Comparison of ENCODE assay signal across 10 mouse cellular contexts in genomic region chr11:12299701-12300446, GRCm38 (mm10).
DNase-seq lines count a peak whose midpoint lies in the region; ATAC-seq and TF ChIP-seq lines count a peak whose summit lies in the region.
"Had no signal": no experiment of that assay in that cellular context is flagged by ENCODE, and none has a peak within 500 bp of the region (broad histone marks: within the 10 kb centered on the region; RNA-seq: fewer than 3 reads in every experiment).

No protein-coding gene starts in this region.

- no peak overlapping the region for H3K4me2 ChIP-seq in forebrain, postnatal 0 days (ENCODE audit: low read depth)
- no peak overlapping the region for H3K4me2 ChIP-seq in forebrain, embryonic 15.5 days (replicated peaks)
- no peak overlapping the region for H3K4me2 ChIP-seq in kidney, embryonic 16.5 days (replicated peaks; ENCODE audit: low read depth, low read length)
- no peak overlapping the region for H3K4me2 ChIP-seq in midbrain, embryonic 14.5 days (ENCODE audit: low read length)

- no peaks in the 10 kb centered on the region for H3K36me3 ChIP-seq in forebrain, postnatal 0 days (ENCODE audit: insufficient read depth)
- no peaks in the 10 kb centered on the region for H3K36me3 ChIP-seq in forebrain, embryonic 15.5 days
- no peaks in the 10 kb centered on the region for H3K36me3 ChIP-seq in kidney, embryonic 16.5 days (ENCODE audit: insufficient read depth, low read length)
- H3K36me3 ChIP-seq in midbrain, embryonic 14.5 days (ENCODE audit: control insufficient read depth, insufficient read depth, low read length), result no peaks in the 10 kb centered on the region
- H3K36me3 ChIP-seq: G1E had no signal

- H3K4me3 ChIP-seq in forebrain, postnatal 0 days (ENCODE audit: low read depth, low read length), result no peak overlapping the region
- H3K4me3 ChIP-seq in forebrain, embryonic 15.5 days, result no peak overlapping the region
- H3K4me3 ChIP-seq in kidney, embryonic 16.5 days (ENCODE audit: low read length), result no peak overlapping the region
- H3K4me3 ChIP-seq in midbrain, embryonic 14.5 days (replicated peaks; ENCODE audit: low read depth, low read length), result no peak overlapping the region

- 0 out of 2 replicates have a peak overlapping the region, but pooled peaks have one; percentile 21 for H3K27ac ChIP-seq in forebrain, postnatal 0 days (ENCODE audit: low read depth, low read length)
- H3K27ac ChIP-seq in forebrain, embryonic 15.5 days (replicated peaks), result no peak overlapping the region
- H3K27ac ChIP-seq in kidney, embryonic 16.5 days (ENCODE audit: low read length), result peak overlapping the region; percentile 2; the same call in 1 of the 2 replicates
- H3K27ac ChIP-seq in midbrain, embryonic 14.5 days (replicated peaks; ENCODE audit: low read depth, low read length), result peak overlapping the region; percentile 20; the same call in 1 of the 2 replicates

- H3K4me1 ChIP-seq in forebrain, postnatal 0 days (ENCODE audit: insufficient read depth), result no peaks in the 10 kb centered on the region
- 0 out of 2 replicates have a peak, but pooled peaks cover 2% of the 10 kb centered on the region for H3K4me1 ChIP-seq in forebrain, embryonic 15.5 days
- no peaks in the 10 kb centered on the region for H3K4me1 ChIP-seq in kidney, embryonic 16.5 days (ENCODE audit: insufficient read depth, low read length)
- 0 out of 2 replicates have a peak, but pooled peaks cover 3% of the 10 kb centered on the region for H3K4me1 ChIP-seq in midbrain, embryonic 14.5 days (ENCODE audit: control insufficient read depth, insufficient read depth, low read length)

- no peaks in the 10 kb centered on the region for H3K9me3 ChIP-seq in forebrain, postnatal 0 days (ENCODE audit: low read length)
- no peaks in the 10 kb centered on the region for H3K9me3 ChIP-seq in forebrain, embryonic 15.5 days
- H3K9me3 ChIP-seq in kidney, embryonic 16.5 days (ENCODE audit: low read length), result no peaks in the 10 kb centered on the region; the same call in 1 of the 2 replicates
- no peaks in the 10 kb centered on the region for H3K9me3 ChIP-seq in midbrain, embryonic 14.5 days (ENCODE audit: control insufficient read depth, low read length)
- H3K9me3 ChIP-seq: G1E had no signal

- 0 out of 2 replicates have a peak, but pooled peaks have one; percentile 55 for ATAC-seq in forebrain, postnatal 0 days
- ATAC-seq in forebrain, embryonic 15.5 days (replicated peaks), result no peak
- ATAC-seq in kidney, embryonic 16.5 days (ENCODE audit: low FRiP score, low TSS enrichment), result no peak
- ATAC-seq in midbrain, embryonic 14.5 days (ENCODE audit: low FRiP score, low TSS enrichment), result no peak

- H3K27me3 ChIP-seq in forebrain, postnatal 0 days (ENCODE audit: insufficient read depth, low read length), result no peaks in the 10 kb centered on the region
- no peaks in the 10 kb centered on the region for H3K27me3 ChIP-seq in forebrain, embryonic 15.5 days
- no peaks in the 10 kb centered on the region for H3K27me3 ChIP-seq in kidney, embryonic 16.5 days (ENCODE audit: insufficient read depth, low read length)
- peaks cover 14% of the 10 kb centered on the region; the same call in 1 of the 2 replicates for H3K27me3 ChIP-seq in midbrain, embryonic 14.5 days (ENCODE audit: control insufficient read depth, insufficient read depth, low read length)

- no peak for TF ChIP-seq POLR2A in brain, embryonic 14.5 days (IDR thresholded peaks at IDR 0.05; ENCODE audit: borderline replicate concordance, extremely low read depth, insufficient read depth, insufficient read length, poor library complexity, severe bottlenecking)

- DNase-seq in forebrain, postnatal 0 days, result no peak
- DNase-seq in kidney, postnatal 25 days, result no peak
- peak; percentile 47 for DNase-seq in brain, embryonic 14.5 days (ENCODE audit: low read depth)
- peak; percentile 55 for DNase-seq in midbrain, embryonic 14.5 days
- no peak for DNase-seq in cerebellum, postnatal 10 days
- no peak for DNase-seq in thymus, postnatal 36 days
- DNase-seq: kidney, postnatal 36 days had no signal

- TF ChIP-seq CTCF in forebrain, postnatal 0 days (IDR thresholded peaks at IDR 0.05; ENCODE audit: low read depth), result no peak
- no peak for TF ChIP-seq CTCF in brain, embryonic 14.5 days (IDR thresholded peaks at IDR 0.05; ENCODE audit: borderline replicate concordance, extremely low read depth, insufficient read depth, insufficient read length)

- 36% methylated on average over 5 of the region's 5 CpGs for WGBS in forebrain, postnatal 0 days
- WGBS in forebrain, embryonic 15.5 days, result 47% methylated on average over 5 of the region's 5 CpGs
- WGBS in kidney, embryonic 16.5 days, result 32% methylated on average over 5 of the region's 5 CpGs
- WGBS in midbrain, embryonic 14.5 days, result 39% methylated on average over 5 of the region's 5 CpGs

- H3K9ac ChIP-seq in forebrain, postnatal 0 days, result no peak overlapping the region
- H3K9ac ChIP-seq in forebrain, embryonic 15.5 days (replicated peaks), result no peak overlapping the region
- no peak overlapping the region for H3K9ac ChIP-seq in kidney, embryonic 16.5 days (replicated peaks; ENCODE audit: low read length)
- H3K9ac ChIP-seq in midbrain, embryonic 14.5 days (replicated peaks; ENCODE audit: low read length), result no peak overlapping the region; the same call in 1 of the 2 replicates

Comparison
In these comparisons a context has a peak if more than half of its experiments do, and no peak if none do; other contexts are left out.
1. DNase-seq: peak in brain, embryonic 14.5 days (single experiment) and midbrain, embryonic 14.5 days (single experiment); none in forebrain, postnatal 0 days (single experiment), kidney, postnatal 25 days (0 of 2), cerebellum, postnatal 10 days (0 of 2) and thymus, postnatal 36 days (0 of 2).